Mouse (Mus musculus): ENCODE results near the gene Nlrc4. TPM values are rescaled to one million over a fixed set of nuclear protein-coding genes. Genes with fewer than 3 reads are reported as not detected.

The Nlrc4 gene
- total and polyA plus RNA-seq, 3 experiments: 1.9 to 6.0 (median 3.3) TPM

DNA sequence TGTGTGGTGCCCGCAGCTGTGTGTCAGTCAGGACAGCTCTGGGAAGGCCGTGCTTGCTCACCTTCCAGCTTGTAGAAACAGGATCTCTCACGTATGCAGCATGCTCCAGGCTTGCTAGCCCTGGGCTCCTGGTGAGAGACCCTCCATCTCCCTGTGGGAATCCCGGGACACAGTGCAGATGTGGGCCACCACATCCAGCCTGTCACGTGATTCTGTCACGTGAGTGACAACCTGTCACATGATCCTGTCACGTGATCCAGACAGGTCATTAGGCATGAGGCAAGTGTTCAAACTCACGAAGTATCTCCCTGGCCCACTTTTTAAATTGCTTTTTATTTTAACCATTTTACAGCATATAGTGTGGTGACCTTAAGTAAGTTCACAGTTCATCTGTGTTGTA is 45.6 kb downstream of the Nlrc4 start:
- DNase-seq (ENCODE audit: extremely low read depth): no peak
- peaks cover 46 to 81% of the 10 kb centered on the region in 2 experiments for H3K36me3 ChIP-seq (replicated peaks in 1 of 2; ENCODE audit: control insufficient read depth in 1 of 2, insufficient read depth in 1 of 2, low read length in 1 of 2)
- dilution Hi-C loops (cut with MboI; ENCODE audit: extremely low pct_ligation_motif_present, extremely low pct_unique_long_range_greater_than_20kb, low sequenced_read_pairs) (no loop called here), in situ Hi-C loops (cut with MboI; ENCODE audit: low pct_ligation_motif_present, low pct_unique_long_range_greater_than_20kb, low sequenced_read_pairs) (no loop called here)
- no peaks in the 10 kb centered on the region for H3K79me2 ChIP-seq (replicated peaks; ENCODE audit: control insufficient read depth, extremely low read depth, insufficient read depth, poor library complexity, severe bottlenecking)
- no peak overlapping the region for H3K4me3 ChIP-seq (replicated peaks in 1 of 3; ENCODE audit: low read depth in 2 of 3, low read length in 2 of 3, poor library complexity in 1 of 3)
- no peak overlapping the region for H3K4me2 ChIP-seq (ENCODE audit: insufficient read depth, low read depth, poor library complexity, severe bottlenecking)
- TF ChIP-seq TCF12 (IDR thresholded peaks at IDR 0.05; ENCODE audit: low read depth, low read length): no peak
- no peak for TF ChIP-seq POLR2AphosphoS2 (IDR thresholded peaks at IDR 0.05; ENCODE audit: low read depth, low read length)
- TF ChIP-seq USF1 (IDR thresholded peaks at IDR 0.05; ENCODE audit: low read depth, low read length): peak; percentile 45
- TF ChIP-seq KAT2A (IDR thresholded peaks at IDR 0.05; ENCODE audit: insufficient replicate concordance, low read length): no peak
- TF ChIP-seq ZC3H11A (IDR thresholded peaks at IDR 0.05; ENCODE audit: low read depth, low read length): no peak
- TF ChIP-seq RAD21 (IDR thresholded peaks at IDR 0.05; ENCODE audit: low read depth, low read length): no peak
- TF ChIP-seq JUN (IDR thresholded peaks at IDR 0.05; ENCODE audit: insufficient read depth, low read depth, low read length): no peak
- no peak for TF ChIP-seq POLR2A (IDR thresholded peaks at IDR 0.05; ENCODE audit: low read depth, low read length)
- TF ChIP-seq HCFC1 (IDR thresholded peaks at IDR 0.05; ENCODE audit: low read depth, low read length): no peak
- no peak for TF ChIP-seq SIN3A (IDR thresholded peaks at IDR 0.05; ENCODE audit: low read length)
- TF ChIP-seq GABPA (IDR thresholded peaks at IDR 0.05; ENCODE audit: insufficient replicate concordance, low read depth, low read length): no peak
- TF ChIP-seq TBP (conservative IDR thresholded peaks at IDR 0.05; ENCODE audit: low read depth, low read length): no peak
- TF ChIP-seq USF2 (conservative IDR thresholded peaks at IDR 0.05; ENCODE audit: low read depth, low read length): peak; percentile 76
- TF ChIP-seq NELFE (IDR thresholded peaks at IDR 0.05; ENCODE audit: low read depth, low read length): no peak
- no peak overlapping the region for H3K27ac ChIP-seq (ENCODE audit: insufficient read depth, low read depth)
- H3K4me1 ChIP-seq (ENCODE audit: control insufficient read depth in 1 of 2, insufficient read depth in 2 of 2): peaks cover 3 to 29% of the 10 kb centered on the region in 2 experiments; a peak in 3 of 4 replicates
- no peaks in the 10 kb centered on the region for H3K27me3 ChIP-seq (replicated peaks)
- no peak overlapping the region for H3K9ac ChIP-seq (ENCODE audit: insufficient read depth, low read depth)
- H3K9me3 ChIP-seq (replicated peaks; ENCODE audit: low read length): no peaks in the 10 kb centered on the region

DNA sequence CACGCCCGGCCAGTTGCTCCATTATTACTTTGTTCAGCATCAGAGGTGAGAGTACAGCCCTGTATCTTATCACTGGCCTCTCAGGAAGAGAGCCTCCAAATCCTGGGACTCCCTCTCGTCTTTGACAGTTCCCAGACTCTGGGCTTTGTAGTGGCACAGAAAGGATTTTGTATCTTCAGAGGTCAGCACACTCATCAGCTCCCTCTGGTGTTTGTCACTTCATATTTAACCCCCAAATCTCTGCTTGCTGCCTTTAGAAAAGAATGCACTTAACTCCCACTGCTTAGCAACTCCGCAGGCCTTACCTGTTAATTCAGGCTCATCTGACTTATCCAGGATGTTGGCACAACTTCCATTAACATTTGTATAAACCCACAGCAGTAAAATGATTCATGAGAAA is 49.2 kb downstream of the Nlrc4 start:
- Histone ChIP-seq H3K4me1 (ENCODE audit: control insufficient read depth in 1 of 2, insufficient read depth in 2 of 2) (peaks cover 0 to 20% of the 10 kb centered on the region in 2 experiments; a peak in 2 of 4 replicates), H3K9ac (ENCODE audit: insufficient read depth, low read depth) (no peak overlapping the region), H3K27me3 (replicated peaks) (no peaks in the 10 kb centered on the region), H3K4me3 (replicated peaks in 1 of 3; ENCODE audit: low read depth in 2 of 3, low read length in 2 of 3, poor library complexity in 1 of 3) (no peak overlapping the region), H3K36me3 (replicated peaks in 1 of 2; ENCODE audit: control insufficient read depth in 1 of 2, insufficient read depth in 1 of 2, low read length in 1 of 2) (peaks cover 51 to 75% of the 10 kb centered on the region in 2 experiments), H3K27ac (ENCODE audit: insufficient read depth, low read depth) (no peak overlapping the region), H3K79me2 (replicated peaks; ENCODE audit: control insufficient read depth, extremely low read depth, insufficient read depth, poor library complexity, severe bottlenecking) (no peaks in the 10 kb centered on the region), H3K9me3 (replicated peaks; ENCODE audit: low read length) (no peaks in the 10 kb centered on the region), H3K4me2 (ENCODE audit: insufficient read depth, low read depth, poor library complexity, severe bottlenecking) (no peak overlapping the region)
- no peak for DNase-seq (ENCODE audit: extremely low read depth)
- dilution Hi-C loops (cut with MboI; ENCODE audit: extremely low pct_ligation_motif_present, extremely low pct_unique_long_range_greater_than_20kb, low sequenced_read_pairs) (no loop called here), in situ Hi-C loops (cut with MboI; ENCODE audit: low pct_ligation_motif_present, low pct_unique_long_range_greater_than_20kb, low sequenced_read_pairs) (no loop called here)
- TF ChIP-seq RCOR1 (conservative IDR thresholded peaks at IDR 0.05; ENCODE audit: low read depth, low read length) (no peak), EP300 (IDR thresholded peaks at IDR 0.05; ENCODE audit: low read length) (no peak), ZMIZ1 (IDR thresholded peaks at IDR 0.05; ENCODE audit: low read depth, low read length) (no peak), E2F4 (IDR thresholded peaks at IDR 0.05; ENCODE audit: insufficient replicate concordance, low read depth, low read length) (no peak), CTCF (conservative IDR thresholded peaks at IDR 0.05 in 1 of 2, IDR thresholded peaks at IDR 0.05 in 1 of 2; ENCODE audit: low read depth in 2 of 2, low read length in 2 of 2) (peak in 1 of 2 experiments; percentile 57; a peak in 2 of 4 replicates), POLR2AphosphoS2 (IDR thresholded peaks at IDR 0.05; ENCODE audit: low read depth, low read length) (no peak), USF1 (IDR thresholded peaks at IDR 0.05; ENCODE audit: low read depth, low read length) (no peak), SIN3A (IDR thresholded peaks at IDR 0.05; ENCODE audit: low read length) (no peak), SMC3 (IDR thresholded peaks at IDR 0.05; ENCODE audit: low read depth, low read length) (peak; percentile 52), TCF12 (IDR thresholded peaks at IDR 0.05; ENCODE audit: low read depth, low read length) (no peak), RAD21 (IDR thresholded peaks at IDR 0.05; ENCODE audit: low read depth, low read length) (peak; percentile 20), MAX (IDR thresholded peaks at IDR 0.05; ENCODE audit: low read length) (no peak), ELF1 (IDR thresholded peaks at IDR 0.05; ENCODE audit: low read depth, low read length) (no peak), MEF2A (IDR thresholded peaks at IDR 0.05; ENCODE audit: borderline replicate concordance, low read depth, low read length) (no peak)
